Mouse (Mus musculus): ENCODE results near the gene 1700001P01Rik. TPM values are rescaled to one million over a fixed set of nuclear protein-coding genes. Genes with fewer than 3 reads are reported as not detected.

The 1700001P01Rik gene
- total and polyA plus RNA-seq, 3 experiments: 0.47 TPM; not detected in 2

GRCm38 (mm10) chr11:97796910-97797309, 21.2 kb upstream of the 1700001P01Rik start (continued):
- no peak for TF ChIP-seq BHLHE40 (IDR thresholded peaks at IDR 0.05; ENCODE audit: low read depth, low read length)
- TF ChIP-seq ELF1 (IDR thresholded peaks at IDR 0.05; ENCODE audit: low read depth, low read length): peak; percentile 99
- TF ChIP-seq NRF1 (IDR thresholded peaks at IDR 0.05; ENCODE audit: low read depth, low read length): peak; percentile 70
- TF ChIP-seq ZC3H11A (IDR thresholded peaks at IDR 0.05; ENCODE audit: low read depth, low read length): no peak
- no peak for TF ChIP-seq SIN3A (IDR thresholded peaks at IDR 0.05; ENCODE audit: low read length)
- peak in 1 of 2 experiments; percentile 42; a peak in 2 of 4 replicates for TF ChIP-seq CTCF (conservative IDR thresholded peaks at IDR 0.05 in 1 of 2, IDR thresholded peaks at IDR 0.05 in 1 of 2; ENCODE audit: low read depth in 2 of 2, low read length in 2 of 2)
- TF ChIP-seq MAFK (IDR thresholded peaks at IDR 0.05; ENCODE audit: insufficient replicate concordance, low read length): peak; percentile 99
- no peak for TF ChIP-seq UBTF (IDR thresholded peaks at IDR 0.05; ENCODE audit: low read depth, low read length)
- no peak for TF ChIP-seq USF1 (IDR thresholded peaks at IDR 0.05; ENCODE audit: low read depth, low read length)
- TF ChIP-seq CHD2 (IDR thresholded peaks at IDR 0.05; ENCODE audit: low read length): no peak
- no peak for TF ChIP-seq ZMIZ1 (IDR thresholded peaks at IDR 0.05; ENCODE audit: low read depth, low read length)
- no peak for TF ChIP-seq MXI1 (IDR thresholded peaks at IDR 0.05; ENCODE audit: low read depth, low read length)
- no peak for TF ChIP-seq POLR2A (IDR thresholded peaks at IDR 0.05; ENCODE audit: low read depth, low read length)
- no peak for TF ChIP-seq ZNF384 (IDR thresholded peaks at IDR 0.05; ENCODE audit: low read depth, low read length)
- TF ChIP-seq ZKSCAN1 (IDR thresholded peaks at IDR 0.05; ENCODE audit: borderline replicate concordance, low read depth, low read length): no peak
- no peak for TF ChIP-seq POLR2AphosphoS2 (IDR thresholded peaks at IDR 0.05; ENCODE audit: low read depth, low read length)
- peak; percentile 59 for TF ChIP-seq JUND (conservative IDR thresholded peaks at IDR 0.05; ENCODE audit: low read depth, low read length)
- TF ChIP-seq MAZ (IDR thresholded peaks at IDR 0.05; ENCODE audit: low read depth, low read length): no peak
- TF ChIP-seq MEF2A (IDR thresholded peaks at IDR 0.05; ENCODE audit: borderline replicate concordance, low read depth, low read length): no peak

GRCm38 (mm10) chr11:97793165-97793564, 17.4 kb upstream of the 1700001P01Rik start:
- TF ChIP-seq ZC3H11A (IDR thresholded peaks at IDR 0.05; ENCODE audit: low read depth, low read length) (0 out of 2 replicates have a peak, but pooled peaks have one; percentile 16), JUND (conservative IDR thresholded peaks at IDR 0.05; ENCODE audit: low read depth, low read length) (0 out of 2 replicates have a peak, but pooled peaks have one; percentile 19), PAX5 (IDR thresholded peaks at IDR 0.05; ENCODE audit: low read length) (no peak), NELFE (IDR thresholded peaks at IDR 0.05; ENCODE audit: low read depth, low read length) (peak; percentile 24; the same call in 1 of the 2 replicates), MAX (IDR thresholded peaks at IDR 0.05; ENCODE audit: low read length) (peak; percentile 88), JUN (IDR thresholded peaks at IDR 0.05; ENCODE audit: insufficient read depth, low read depth, low read length) (no peak), POLR2A (IDR thresholded peaks at IDR 0.05; ENCODE audit: low read depth, low read length) (no peak), CTCF (conservative IDR thresholded peaks at IDR 0.05 in 1 of 2, IDR thresholded peaks at IDR 0.05 in 1 of 2; ENCODE audit: low read depth in 2 of 2, low read length in 2 of 2) (peak; percentile 85 to 90), SMC3 (IDR thresholded peaks at IDR 0.05; ENCODE audit: low read depth, low read length) (peak; percentile 79), POLR2AphosphoS2 (IDR thresholded peaks at IDR 0.05; ENCODE audit: low read depth, low read length) (no peak), MYC (IDR thresholded peaks at IDR 0.05; ENCODE audit: low read depth, low read length) (peak; percentile 99), HCFC1 (IDR thresholded peaks at IDR 0.05; ENCODE audit: low read depth, low read length) (no peak), MAFK (IDR thresholded peaks at IDR 0.05; ENCODE audit: insufficient replicate concordance, low read length) (no peak), TBP (conservative IDR thresholded peaks at IDR 0.05; ENCODE audit: low read depth, low read length) (0 out of 2 replicates have a peak, but pooled peaks have one; percentile 22), GABPA (IDR thresholded peaks at IDR 0.05; ENCODE audit: insufficient replicate concordance, low read depth, low read length) (no peak), ZNF384 (IDR thresholded peaks at IDR 0.05; ENCODE audit: low read depth, low read length) (peak; percentile 33; the same call in 1 of the 2 replicates), EP300 (IDR thresholded peaks at IDR 0.05; ENCODE audit: low read length) (no peak), TCF12 (IDR thresholded peaks at IDR 0.05; ENCODE audit: low read depth, low read length) (no peak), MAZ (IDR thresholded peaks at IDR 0.05; ENCODE audit: low read depth, low read length) (no peak), RAD21 (IDR thresholded peaks at IDR 0.05; ENCODE audit: low read depth, low read length) (peak; percentile 85), USF1 (IDR thresholded peaks at IDR 0.05; ENCODE audit: low read depth, low read length) (peak; percentile 27), E2F4 (IDR thresholded peaks at IDR 0.05; ENCODE audit: insufficient replicate concordance, low read depth, low read length) (0 out of 2 replicates have a peak, but pooled peaks have one; percentile 61)
- in situ Hi-C loops (cut with MboI; ENCODE audit: low pct_ligation_motif_present, low pct_unique_long_range_greater_than_20kb, low sequenced_read_pairs) (no loop called here), dilution Hi-C loops (cut with MboI; ENCODE audit: extremely low pct_ligation_motif_present, extremely low pct_unique_long_range_greater_than_20kb, low sequenced_read_pairs) (no loop called here)
- Histone ChIP-seq H3K9me3 (replicated peaks; ENCODE audit: low read length) (no peaks in the 10 kb centered on the region), H3K36me3 (replicated peaks in 1 of 2; ENCODE audit: control insufficient read depth in 1 of 2, insufficient read depth in 1 of 2, low read length in 1 of 2) (no peaks in the 10 kb centered on the region), H3K27ac (ENCODE audit: insufficient read depth, low read depth) (no peak overlapping the region), H3K9ac (ENCODE audit: insufficient read depth, low read depth) (no peak overlapping the region), H3K79me2 (replicated peaks; ENCODE audit: control insufficient read depth, extremely low read depth, insufficient read depth, poor library complexity, severe bottlenecking) (no peaks in the 10 kb centered on the region), H3K27me3 (replicated peaks) (peaks cover 5% of the 10 kb centered on the region), H3K4me1 (ENCODE audit: control insufficient read depth in 1 of 2, insufficient read depth in 2 of 2) (peaks cover 5 to 33% of the 10 kb centered on the region in 2 experiments; a peak in 3 of 4 replicates), H3K4me2 (ENCODE audit: insufficient read depth, low read depth, poor library complexity, severe bottlenecking) (peak overlapping the region; percentile 25; the same call in 1 of the 2 replicates), H3K4me3 (replicated peaks in 1 of 3; ENCODE audit: low read depth in 2 of 3, low read length in 2 of 3, poor library complexity in 1 of 3) (no peak overlapping the region)
- peak; percentile 86 for DNase-seq (ENCODE audit: extremely low read depth)
